Mouse (Mus musculus): ENCODE measurements around the gene Pxdc1. TPM values are rescaled to one million over a fixed set of nuclear protein-coding genes. Genes with fewer than 3 reads are reported as not detected.

Gene Pxdc1
- polyA plus RNA-seq, 1 experiment from 2014 or later = 19.3 TPM

GRCm38 (mm10) chr13:34624414-34624813 is 28.9 kb downstream of the Pxdc1 start:
- Histone ChIP-seq H3K4me2 (ENCODE audit: low read depth, low read length) (no peak overlapping the region), H3K4me3 (ENCODE audit: low read length) (no peak overlapping the region), H3K4me1 (ENCODE audit: control insufficient read depth, insufficient read depth, low read length) (no peaks in the 10 kb centered on the region), H3K27me3 (ENCODE audit: control insufficient read depth, insufficient read depth, low read length) (no peaks in the 10 kb centered on the region), H3K9ac (ENCODE audit: low read length) (no peak overlapping the region), H3K9me3 (replicated peaks; ENCODE audit: control insufficient read depth, low read length) (no peaks in the 10 kb centered on the region), H3K27ac (ENCODE audit: low read length) (no peak overlapping the region), H3K36me3 (ENCODE audit: control insufficient read depth, insufficient read depth) (no peaks in the 10 kb centered on the region)
- no peak for ATAC-seq (replicated peaks; ENCODE audit: extremely low read depth, insufficient read depth, low FRiP score)
- 87% methylated on average over 2 of the region's 2 CpGs for WGBS

- H3K9ac ChIP-seq (ENCODE audit: low read length) = no peak overlapping the region
- no peak overlapping the region for H3K4me2 ChIP-seq (ENCODE audit: low read depth, low read length)
- H3K36me3 ChIP-seq (ENCODE audit: control insufficient read depth, insufficient read depth) = no peaks in the 10 kb centered on the region
- no peak overlapping the region for H3K4me3 ChIP-seq (ENCODE audit: low read length)
- 55% methylated on average over 2 of the region's 2 CpGs for WGBS
- no peaks in the 10 kb centered on the region for H3K27me3 ChIP-seq (ENCODE audit: control insufficient read depth, insufficient read depth, low read length)
- H3K4me1 ChIP-seq (ENCODE audit: control insufficient read depth, insufficient read depth, low read length) = no peaks in the 10 kb centered on the region
- H3K27ac ChIP-seq (ENCODE audit: low read length) = no peak overlapping the region
- no peaks in the 10 kb centered on the region for H3K9me3 ChIP-seq (replicated peaks; ENCODE audit: control insufficient read depth, low read length)
- ATAC-seq (replicated peaks; ENCODE audit: extremely low read depth, insufficient read depth, low FRiP score) = peak; percentile 41; the same call in 1 of the 2 replicates
These were observed 40.9 kb downstream of the Pxdc1 start for GRCm38 (mm10) chr13:34612402-34612801.

GRCm38 (mm10) chr13:34609711-34610110 is 43.6 kb downstream of the Pxdc1 start:
- H3K9me3 ChIP-seq (replicated peaks; ENCODE audit: control insufficient read depth, low read length) = no peaks in the 10 kb centered on the region
- no peak overlapping the region for H3K27ac ChIP-seq (ENCODE audit: low read length)
- H3K9ac ChIP-seq (ENCODE audit: low read length) = no peak overlapping the region
- no peak overlapping the region for H3K4me3 ChIP-seq (ENCODE audit: low read length)
- no peak for ATAC-seq (replicated peaks; ENCODE audit: extremely low read depth, insufficient read depth, low FRiP score)
- H3K36me3 ChIP-seq (ENCODE audit: control insufficient read depth, insufficient read depth) = no peaks in the 10 kb centered on the region
- WGBS = 72% methylated on average over 1 of the region's 1 CpGs
- no peaks in the 10 kb centered on the region for H3K27me3 ChIP-seq (ENCODE audit: control insufficient read depth, insufficient read depth, low read length)
- no peak overlapping the region for H3K4me2 ChIP-seq (ENCODE audit: low read depth, low read length)
- H3K4me1 ChIP-seq (ENCODE audit: control insufficient read depth, insufficient read depth, low read length) = no peaks in the 10 kb centered on the region

- H3K27ac ChIP-seq (ENCODE audit: low read length) = no peak overlapping the region
- H3K27me3 ChIP-seq (ENCODE audit: control insufficient read depth, insufficient read depth, low read length) = no peaks in the 10 kb centered on the region
- H3K9me3 ChIP-seq (replicated peaks; ENCODE audit: control insufficient read depth, low read length) = no peaks in the 10 kb centered on the region
- no peaks in the 10 kb centered on the region for H3K4me1 ChIP-seq (ENCODE audit: control insufficient read depth, insufficient read depth, low read length)
- no peaks in the 10 kb centered on the region for H3K36me3 ChIP-seq (ENCODE audit: control insufficient read depth, insufficient read depth)
- no peak overlapping the region for H3K4me3 ChIP-seq (ENCODE audit: low read length)
- no peak overlapping the region for H3K9ac ChIP-seq (ENCODE audit: low read length)
- H3K4me2 ChIP-seq (ENCODE audit: low read depth, low read length) = no peak overlapping the region
- 64% methylated on average over 2 of the region's 2 CpGs for WGBS
- no peak for ATAC-seq (replicated peaks; ENCODE audit: extremely low read depth, insufficient read depth, low FRiP score)
These were observed 46.2 kb downstream of the Pxdc1 start for GRCm38 (mm10) chr13:34607079-34607478.

- H3K4me2 ChIP-seq (ENCODE audit: low read depth, low read length) = no peak overlapping the region
- ATAC-seq (replicated peaks; ENCODE audit: extremely low read depth, insufficient read depth, low FRiP score) = no peak
- no peaks in the 10 kb centered on the region for H3K9me3 ChIP-seq (replicated peaks; ENCODE audit: control insufficient read depth, low read length)
- no peaks in the 10 kb centered on the region for H3K36me3 ChIP-seq (ENCODE audit: control insufficient read depth, insufficient read depth)
- H3K4me1 ChIP-seq (ENCODE audit: control insufficient read depth, insufficient read depth, low read length) = no peaks in the 10 kb centered on the region
- 78% methylated on average over 3 of the region's 3 CpGs for WGBS
- H3K27me3 ChIP-seq (ENCODE audit: control insufficient read depth, insufficient read depth, low read length) = no peaks in the 10 kb centered on the region
- no peak overlapping the region for H3K9ac ChIP-seq (ENCODE audit: low read length)
- no peak overlapping the region for H3K4me3 ChIP-seq (ENCODE audit: low read length)
- no peak overlapping the region for H3K27ac ChIP-seq (ENCODE audit: low read length)
These were observed 47.4 kb downstream of the Pxdc1 start for GRCm38 (mm10) chr13:34605884-34606283.

GRCm38 (mm10) chr13:34605206-34605605 is 48.1 kb downstream of the Pxdc1 start:
- Histone ChIP-seq H3K9me3 (replicated peaks; ENCODE audit: control insufficient read depth, low read length) (no peaks in the 10 kb centered on the region), H3K27ac (ENCODE audit: low read length) (no peak overlapping the region), H3K4me2 (ENCODE audit: low read depth, low read length) (no peak overlapping the region), H3K27me3 (ENCODE audit: control insufficient read depth, insufficient read depth, low read length) (no peaks in the 10 kb centered on the region), H3K4me1 (ENCODE audit: control insufficient read depth, insufficient read depth, low read length) (no peaks in the 10 kb centered on the region), H3K4me3 (ENCODE audit: low read length) (no peak overlapping the region), H3K9ac (ENCODE audit: low read length) (no peak overlapping the region), H3K36me3 (ENCODE audit: control insufficient read depth, insufficient read depth) (no peaks in the 10 kb centered on the region)
- ATAC-seq (replicated peaks; ENCODE audit: extremely low read depth, insufficient read depth, low FRiP score) = no peak
- 62% methylated on average over 5 of the region's 5 CpGs for WGBS

GRCm38 (mm10) chr13:34604406-34604805 is 48.9 kb downstream of the Pxdc1 start:
- no peak overlapping the region for H3K27ac ChIP-seq (ENCODE audit: low read length)
- H3K9me3 ChIP-seq (replicated peaks; ENCODE audit: control insufficient read depth, low read length) = no peaks in the 10 kb centered on the region
- H3K4me3 ChIP-seq (ENCODE audit: low read length) = no peak overlapping the region
- H3K36me3 ChIP-seq (ENCODE audit: control insufficient read depth, insufficient read depth) = no peaks in the 10 kb centered on the region
- no peak overlapping the region for H3K9ac ChIP-seq (ENCODE audit: low read length)
- 87% methylated on average over 1 of the region's 1 CpGs for WGBS
- no peaks in the 10 kb centered on the region for H3K27me3 ChIP-seq (ENCODE audit: control insufficient read depth, insufficient read depth, low read length)
- ATAC-seq (replicated peaks; ENCODE audit: extremely low read depth, insufficient read depth, low FRiP score) = no peak
- H3K4me1 ChIP-seq (ENCODE audit: control insufficient read depth, insufficient read depth, low read length) = no peaks in the 10 kb centered on the region
- no peak overlapping the region for H3K4me2 ChIP-seq (ENCODE audit: low read depth, low read length)

GRCm38 (mm10) chr13:34602757-34603156 is 50.5 kb downstream of the Pxdc1 start:
- WGBS = 24% methylated on average over 2 of the region's 2 CpGs
- Histone ChIP-seq H3K4me1 (ENCODE audit: control insufficient read depth, insufficient read depth, low read length) (no peaks in the 10 kb centered on the region), H3K4me2 (ENCODE audit: low read depth, low read length) (no peak overlapping the region), H3K36me3 (ENCODE audit: control insufficient read depth, insufficient read depth) (no peaks in the 10 kb centered on the region), H3K4me3 (ENCODE audit: low read length) (no peak overlapping the region), H3K9me3 (replicated peaks; ENCODE audit: control insufficient read depth, low read length) (no peaks in the 10 kb centered on the region), H3K27me3 (ENCODE audit: control insufficient read depth, insufficient read depth, low read length) (no peaks in the 10 kb centered on the region), H3K9ac (ENCODE audit: low read length) (no peak overlapping the region), H3K27ac (ENCODE audit: low read length) (no peak overlapping the region)
- peak; percentile 74 for ATAC-seq (replicated peaks; ENCODE audit: extremely low read depth, insufficient read depth, low FRiP score)

GRCm38 (mm10) chr13:34596797-34597196 is 56.5 kb downstream of the Pxdc1 start:
- Histone ChIP-seq H3K27me3 (ENCODE audit: control insufficient read depth, insufficient read depth, low read length) (no peaks in the 10 kb centered on the region), H3K27ac (ENCODE audit: low read length) (no peak overlapping the region), H3K4me3 (ENCODE audit: low read length) (no peak overlapping the region), H3K4me2 (ENCODE audit: low read depth, low read length) (no peak overlapping the region), H3K4me1 (ENCODE audit: control insufficient read depth, insufficient read depth, low read length) (no peaks in the 10 kb centered on the region), H3K9ac (ENCODE audit: low read length) (no peak overlapping the region), H3K36me3 (ENCODE audit: control insufficient read depth, insufficient read depth) (no peaks in the 10 kb centered on the region; the same call in 1 of the 2 replicates), H3K9me3 (replicated peaks; ENCODE audit: control insufficient read depth, low read length) (no peaks in the 10 kb centered on the region)
- no peak for ATAC-seq (replicated peaks; ENCODE audit: extremely low read depth, insufficient read depth, low FRiP score)

Measured in heart, embryonic 16.5 days (tissue).